Mouse (Mus musculus) thymus, postnatal 10 days (tissue): Measurements from ENCODE around the gene Nox3.

ENCODE experiments used
- DNase-seq, 2 experiments: peaks; one replicate each; pipeline ENCODE4 v3.0.0; 2021; ENCODE audit warnings: low spot score in 2 of 2

Gene Nox3

DNA sequence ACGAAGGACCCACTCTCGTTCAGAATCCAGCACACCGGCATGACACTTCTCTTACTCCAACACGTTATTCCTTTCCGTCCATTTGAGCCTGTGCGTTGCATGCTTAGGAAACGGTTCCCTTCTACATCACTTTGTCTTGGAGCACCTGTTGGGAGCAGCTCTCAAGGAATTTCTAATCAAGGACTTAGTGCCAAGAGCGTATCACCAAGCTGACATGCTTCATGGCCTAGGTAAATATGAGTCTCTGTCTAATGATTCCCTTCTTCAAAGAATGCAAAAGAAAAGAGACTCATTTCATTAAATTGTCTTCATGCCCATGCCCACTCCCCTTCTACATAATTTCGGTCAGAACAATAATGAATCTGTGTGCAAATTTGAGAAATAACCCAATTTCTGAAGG is at the start of gene Nox3:
Gene Nox3, minus strand, starts transcription at position 101 of the 400 bp plus-strand sequence.
- no peak for DNase-seq

DNA sequence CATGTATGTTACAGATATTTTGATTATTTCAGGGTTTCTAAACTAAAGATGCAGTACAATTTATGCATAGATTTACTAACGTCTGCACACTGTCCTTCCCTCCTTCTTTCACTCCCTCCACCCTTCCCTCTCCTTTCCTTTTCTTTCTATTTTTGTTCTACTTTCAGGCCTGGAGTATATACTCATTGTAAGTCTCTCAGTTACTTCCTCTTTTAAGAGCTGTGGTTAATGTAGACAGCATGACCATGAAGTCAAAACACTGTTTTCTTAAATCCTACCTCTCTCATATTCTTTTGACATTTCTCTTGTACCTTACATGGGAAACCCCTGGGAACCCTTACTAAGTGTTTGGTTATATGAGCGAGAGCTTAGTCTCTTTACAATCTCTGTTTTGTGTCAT is 48.3 kb upstream of the Nox3 start:
- DNase-seq: no peak

DNA sequence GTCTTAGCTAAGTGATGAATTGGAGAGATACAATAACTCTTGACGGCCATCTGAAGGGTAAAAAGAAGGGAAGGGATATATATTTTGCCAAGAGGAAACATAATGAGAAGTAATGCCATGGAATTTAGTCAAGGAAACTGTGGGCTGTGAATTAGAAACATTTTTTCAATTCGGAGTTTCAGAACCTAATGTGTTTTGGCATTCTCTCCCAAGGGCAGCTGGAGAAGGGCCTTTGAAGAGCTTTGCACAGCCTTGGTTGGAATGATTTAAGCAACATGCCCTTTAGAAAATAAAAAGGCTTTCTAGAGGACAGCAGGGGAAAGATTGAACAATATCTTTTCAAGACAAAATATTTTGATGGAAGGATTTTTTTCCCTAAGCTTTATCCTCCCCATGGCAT is 40.9 kb upstream of the Nox3 start:
- no peak for DNase-seq

DNA sequence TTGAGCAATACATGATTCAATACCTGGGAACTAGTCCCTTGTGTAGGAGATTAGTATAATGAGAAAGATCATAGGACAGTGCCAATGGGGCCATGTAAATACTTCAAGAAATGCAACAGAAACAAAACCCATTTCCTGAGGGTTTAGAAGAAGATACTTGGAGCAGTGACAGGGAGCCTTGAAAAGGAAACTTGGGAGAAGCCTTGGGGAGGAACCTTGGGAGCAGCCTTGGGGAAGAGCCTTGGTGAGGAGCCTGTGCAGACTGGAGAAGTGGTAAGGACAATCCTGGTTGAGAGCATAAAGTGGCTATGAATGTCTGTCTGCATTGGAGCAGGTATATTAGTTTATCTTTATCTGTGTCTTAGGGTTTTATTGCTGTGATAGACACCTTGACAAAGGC is 38.2 kb upstream of the Nox3 start:
- DNase-seq: no peak

DNA sequence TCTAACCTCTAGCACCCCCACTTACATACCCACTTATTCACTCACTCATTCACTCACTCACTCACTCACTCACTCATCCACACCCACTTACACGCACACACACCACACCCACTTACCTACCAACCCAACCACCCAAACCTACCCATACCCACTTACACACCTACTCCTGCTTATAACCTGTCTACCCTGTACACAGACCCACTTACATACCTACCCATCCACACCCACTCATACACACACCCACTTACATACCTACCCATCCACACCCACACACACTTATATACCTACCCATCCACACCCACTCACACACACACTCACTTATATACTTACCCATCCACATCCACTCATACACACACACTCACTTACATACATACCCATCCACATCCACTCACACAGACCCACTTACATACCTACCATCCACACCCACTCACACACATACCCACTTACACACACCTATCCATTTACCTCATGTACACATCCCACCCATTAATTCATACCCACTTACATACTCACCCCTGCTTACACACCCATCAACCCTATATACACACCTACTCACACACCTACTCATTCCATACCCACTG is 9.4 kb upstream of the Nox3 start:
- DNase-seq: no peak

DNA sequence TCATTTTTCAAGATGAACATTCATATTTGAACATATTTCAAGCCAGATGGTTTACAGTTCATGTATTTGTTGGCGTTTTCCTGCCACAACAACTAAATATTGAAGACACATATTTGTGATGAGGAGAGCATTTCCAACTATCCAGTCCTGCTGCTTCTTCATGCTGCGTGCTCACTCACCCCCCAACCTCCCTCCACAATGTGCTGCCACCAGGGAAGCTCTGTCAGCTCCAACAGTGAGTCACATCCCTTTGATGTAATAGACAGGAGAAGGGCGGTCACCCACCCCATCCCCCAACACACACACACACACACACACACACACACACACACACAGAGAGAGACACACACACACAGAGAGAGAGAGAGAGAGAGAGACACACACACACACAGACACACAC is 6.3 kb upstream of the Nox3 start:
- DNase-seq: no peak

DNA sequence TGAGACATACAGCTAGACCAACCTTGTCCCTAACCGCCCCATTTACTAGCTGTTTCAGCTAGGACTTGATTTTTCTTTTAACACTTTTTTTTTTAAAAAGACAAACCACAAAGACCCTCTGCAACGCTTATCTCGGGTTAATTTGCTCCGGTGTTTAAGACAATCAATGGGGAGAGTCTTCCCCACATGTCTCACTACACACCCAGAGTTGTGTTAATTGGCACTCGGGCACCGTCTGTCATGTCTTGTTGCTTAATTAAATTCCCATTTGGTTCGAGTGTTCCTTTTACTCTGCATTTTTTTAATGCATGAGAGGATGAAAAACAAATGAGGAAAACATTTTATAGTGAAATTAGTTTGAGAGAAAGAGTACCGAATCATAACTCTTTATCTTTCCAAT is 3.2 kb downstream of the Nox3 start:
- no peak for DNase-seq

DNA sequence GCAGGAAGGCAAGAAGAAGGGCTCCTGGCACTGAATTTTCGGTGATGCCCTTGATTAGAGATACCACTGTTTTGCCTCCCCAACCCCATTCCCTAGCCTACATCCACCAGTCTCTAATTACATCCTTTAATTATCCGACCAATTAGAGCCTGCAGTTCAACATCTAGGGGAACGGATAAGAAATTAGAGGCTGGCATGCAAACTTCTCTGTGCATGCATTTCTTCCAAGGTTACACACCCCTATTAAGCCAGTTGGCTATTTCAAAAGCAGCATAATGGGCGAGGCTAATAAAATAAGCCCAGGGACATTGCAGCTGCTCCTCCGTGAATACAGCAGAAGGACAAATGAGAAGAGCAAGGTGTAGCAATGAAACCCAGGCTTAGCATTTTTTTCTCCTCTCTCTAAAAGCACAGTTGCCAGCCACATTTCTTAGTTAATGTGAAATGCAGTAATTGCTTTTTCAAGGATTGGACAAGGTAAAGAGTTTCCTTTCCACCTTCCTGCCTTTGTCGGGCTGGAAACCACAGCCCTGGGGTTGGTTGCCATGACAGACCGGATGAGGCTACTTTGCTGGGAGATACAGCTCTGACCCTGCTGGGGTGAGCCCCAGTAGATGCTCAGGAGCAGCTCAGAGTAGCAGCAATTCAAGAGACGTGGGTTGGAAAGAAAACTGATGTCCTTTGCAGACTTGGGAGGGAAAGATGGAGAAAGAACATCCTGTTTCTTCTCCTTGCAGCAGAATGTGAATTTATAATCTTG is 5.4 kb downstream of the Nox3 start:
- no peak for DNase-seq

DNA sequence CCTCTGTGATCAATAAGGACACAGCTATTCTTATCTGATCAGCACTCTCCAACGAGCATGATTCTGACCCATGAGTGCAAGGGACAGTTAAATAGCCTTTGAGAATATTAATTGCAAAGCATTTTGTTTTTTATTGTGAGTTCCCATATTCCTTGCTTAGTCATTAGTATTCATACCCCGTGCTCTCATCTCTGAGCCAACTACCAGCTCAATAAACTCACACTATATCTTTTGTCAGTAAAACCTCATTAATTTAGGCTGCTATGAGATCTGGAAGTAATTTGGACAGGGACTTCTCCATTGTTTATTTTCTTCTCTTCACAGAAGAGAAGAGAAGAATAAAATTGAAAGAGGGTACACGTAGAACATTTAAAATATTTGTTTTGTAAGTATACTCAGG is 12.4 kb downstream of the Nox3 start:
- DNase-seq: no peak

DNA sequence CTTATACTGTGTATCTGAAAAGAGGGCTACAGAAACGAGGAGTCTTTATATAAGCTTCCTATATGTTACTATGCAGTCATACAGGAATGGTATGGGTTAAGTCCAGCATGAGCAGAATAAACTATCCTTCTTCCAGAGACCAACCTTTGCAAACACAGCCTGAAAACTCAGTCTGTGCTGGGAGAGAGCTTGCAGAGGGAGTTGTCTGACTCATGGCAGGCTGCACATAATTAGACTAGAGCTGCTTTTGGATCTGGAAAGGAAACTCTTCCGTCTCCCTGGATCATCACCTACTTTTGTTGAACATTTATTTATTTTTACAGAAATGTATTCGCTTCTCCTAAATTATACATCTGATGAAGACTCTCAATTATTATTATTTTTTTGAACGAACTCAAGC is 26.8 kb downstream of the Nox3 start:
- no peak for DNase-seq

DNA sequence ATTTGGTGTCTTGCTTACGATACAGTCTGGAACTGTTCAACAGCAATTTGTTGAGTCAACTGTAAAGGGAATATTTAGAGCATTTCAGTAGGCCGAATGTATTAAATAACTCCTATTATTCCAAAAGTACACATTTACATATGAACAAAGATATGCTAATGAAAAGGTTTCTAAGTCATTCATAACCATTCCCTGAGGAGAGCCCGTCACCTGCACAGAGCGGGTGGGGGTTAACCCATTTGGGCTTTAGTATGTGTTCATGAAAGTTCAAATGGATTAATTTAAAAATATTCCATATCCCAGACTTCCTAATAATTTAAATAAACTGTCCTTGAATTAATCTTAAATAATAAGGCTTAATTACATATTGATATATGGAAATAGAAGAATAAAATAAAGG is 28.8 kb downstream of the Nox3 start:
- DNase-seq: no peak

DNA sequence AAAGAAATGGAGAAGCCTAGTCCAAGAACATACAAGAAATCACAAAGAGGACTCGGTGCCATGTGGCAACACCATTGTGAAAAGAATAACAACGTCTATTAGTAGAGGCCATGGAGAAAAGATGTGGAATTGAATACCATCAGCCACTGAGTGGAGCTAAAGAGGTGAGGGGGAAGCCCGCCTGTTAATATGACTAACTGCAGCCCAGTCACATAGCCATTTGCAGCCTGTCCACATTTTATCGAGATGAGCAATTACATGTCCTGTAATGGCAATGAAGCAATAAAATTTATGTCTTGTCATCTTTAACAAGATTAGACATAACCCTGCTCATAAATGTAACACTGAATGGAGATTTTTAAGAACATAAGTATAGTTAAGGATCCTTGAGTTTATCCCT is 30.7 kb downstream of the Nox3 start:
- no peak for DNase-seq

DNA sequence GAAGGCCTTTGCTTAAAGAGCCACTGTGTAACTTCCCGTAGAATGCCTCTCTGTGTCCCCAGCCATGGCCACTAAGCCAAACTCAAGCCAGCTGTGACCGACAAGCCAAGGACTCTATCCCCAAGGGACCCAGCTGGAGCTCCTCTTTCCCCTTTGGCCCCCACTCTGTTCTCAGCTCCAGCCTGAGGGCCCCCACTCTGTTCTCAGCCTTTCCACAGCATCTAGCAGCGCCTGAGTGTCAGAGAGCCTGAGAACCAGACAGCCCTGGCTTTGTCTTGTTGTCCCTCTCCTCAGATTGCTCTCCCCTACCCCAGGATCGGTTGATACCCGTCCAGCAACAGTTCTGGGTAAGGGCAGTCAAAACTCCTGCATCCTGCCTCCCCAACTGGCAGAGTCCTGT is 36.6 kb downstream of the Nox3 start:
- no peak for DNase-seq

DNA sequence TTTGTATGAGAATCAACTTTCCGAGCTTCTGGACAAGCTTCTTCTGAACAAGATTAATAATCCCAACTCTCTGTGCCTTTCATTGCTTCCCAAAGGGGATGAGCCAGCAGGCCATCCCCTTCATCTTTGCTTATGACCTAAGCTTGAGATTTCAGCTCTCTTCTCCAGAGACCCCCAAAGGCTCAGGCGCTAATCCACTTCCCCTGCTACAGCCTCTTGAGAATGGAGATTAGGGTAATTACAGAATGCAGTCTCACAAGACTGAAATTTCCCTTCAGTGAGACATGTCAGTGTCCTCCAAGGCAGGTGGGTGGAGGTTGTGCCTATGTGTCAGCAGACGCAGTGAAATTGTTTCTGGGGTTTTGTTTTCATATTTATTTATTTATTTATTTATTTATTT is 45.7 kb downstream of the Nox3 start:
- DNase-seq: no peak

DNA sequence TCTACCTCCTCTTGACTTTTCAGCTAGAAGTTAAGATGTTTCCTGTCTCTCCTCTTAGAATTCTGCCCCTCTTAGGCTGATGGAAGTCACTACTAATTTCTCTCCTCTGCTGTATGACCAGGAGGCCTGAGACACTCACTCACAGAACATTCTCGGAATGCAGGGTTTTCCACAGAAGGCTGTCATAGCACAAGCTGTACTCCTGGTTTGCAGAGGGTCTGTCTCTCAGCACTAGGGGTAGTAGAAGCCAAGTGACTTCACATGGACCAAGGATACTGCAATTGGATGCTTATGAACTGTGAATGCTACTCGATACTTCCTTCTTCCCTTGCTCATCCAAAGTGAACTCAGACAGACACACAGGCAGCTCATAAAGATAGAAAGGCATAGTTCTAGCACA is 52.5 kb downstream of the Nox3 start:
- DNase-seq: no peak

DNA sequence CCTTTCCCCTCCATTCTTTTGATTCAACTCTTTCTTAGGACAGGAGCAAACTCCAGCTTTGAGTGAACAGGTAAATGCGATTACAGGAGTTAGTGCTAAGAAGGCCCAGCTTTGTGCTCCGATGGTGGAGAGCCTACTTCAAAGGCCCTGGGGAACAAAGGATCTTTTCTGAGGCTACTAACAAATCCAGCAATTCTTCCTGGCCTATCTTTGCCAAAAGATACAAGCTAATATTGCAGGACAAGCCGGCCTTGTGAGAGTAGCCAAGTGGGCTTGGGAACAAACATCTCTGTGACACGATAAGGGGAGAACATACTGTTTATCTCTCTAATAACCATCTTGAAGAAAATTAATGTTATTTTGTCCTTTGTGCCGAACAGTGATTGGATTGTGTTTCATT is 54.6 kb downstream of the Nox3 start:
- DNase-seq: no peak

DNA sequence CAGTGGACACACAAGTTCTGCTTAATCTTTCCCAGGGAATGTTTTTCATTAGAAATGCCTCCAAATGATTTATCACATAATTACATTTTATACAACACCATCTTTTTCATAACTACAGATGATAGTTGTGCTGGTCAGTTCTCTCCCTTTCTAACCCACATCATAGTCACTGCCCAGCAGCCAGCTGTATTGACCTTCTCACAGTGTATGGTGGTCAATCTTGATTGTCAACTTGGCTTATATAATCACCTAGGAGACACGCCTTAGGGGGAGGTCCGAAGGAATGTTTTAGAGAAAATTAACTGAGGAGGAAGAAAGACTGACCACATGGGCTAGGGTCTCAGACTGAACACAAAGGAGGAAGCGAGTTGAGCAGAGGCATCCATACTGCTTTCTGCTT is 57.3 kb downstream of the Nox3 start:
- no peak for DNase-seq

DNA sequence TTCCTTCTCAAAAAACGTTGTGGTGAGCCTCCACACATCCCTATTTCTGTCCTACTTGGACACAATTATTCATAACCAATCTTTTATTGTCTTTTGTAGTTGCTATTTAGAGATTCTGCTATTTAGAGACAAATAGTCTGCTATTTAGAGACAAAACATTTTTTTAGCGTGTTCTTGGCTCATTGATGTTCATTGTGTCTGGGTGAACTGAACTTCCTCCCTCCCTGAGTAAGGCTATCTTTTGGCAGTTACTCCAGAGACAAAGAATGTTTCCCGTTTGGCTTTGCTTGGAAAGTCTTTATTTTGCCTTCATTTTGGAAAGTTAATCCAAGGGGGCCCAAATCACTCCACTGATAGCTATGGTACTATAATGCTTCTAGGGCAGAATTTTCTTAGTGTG is 63.6 kb downstream of the Nox3 start:
- DNase-seq: no peak

DNA sequence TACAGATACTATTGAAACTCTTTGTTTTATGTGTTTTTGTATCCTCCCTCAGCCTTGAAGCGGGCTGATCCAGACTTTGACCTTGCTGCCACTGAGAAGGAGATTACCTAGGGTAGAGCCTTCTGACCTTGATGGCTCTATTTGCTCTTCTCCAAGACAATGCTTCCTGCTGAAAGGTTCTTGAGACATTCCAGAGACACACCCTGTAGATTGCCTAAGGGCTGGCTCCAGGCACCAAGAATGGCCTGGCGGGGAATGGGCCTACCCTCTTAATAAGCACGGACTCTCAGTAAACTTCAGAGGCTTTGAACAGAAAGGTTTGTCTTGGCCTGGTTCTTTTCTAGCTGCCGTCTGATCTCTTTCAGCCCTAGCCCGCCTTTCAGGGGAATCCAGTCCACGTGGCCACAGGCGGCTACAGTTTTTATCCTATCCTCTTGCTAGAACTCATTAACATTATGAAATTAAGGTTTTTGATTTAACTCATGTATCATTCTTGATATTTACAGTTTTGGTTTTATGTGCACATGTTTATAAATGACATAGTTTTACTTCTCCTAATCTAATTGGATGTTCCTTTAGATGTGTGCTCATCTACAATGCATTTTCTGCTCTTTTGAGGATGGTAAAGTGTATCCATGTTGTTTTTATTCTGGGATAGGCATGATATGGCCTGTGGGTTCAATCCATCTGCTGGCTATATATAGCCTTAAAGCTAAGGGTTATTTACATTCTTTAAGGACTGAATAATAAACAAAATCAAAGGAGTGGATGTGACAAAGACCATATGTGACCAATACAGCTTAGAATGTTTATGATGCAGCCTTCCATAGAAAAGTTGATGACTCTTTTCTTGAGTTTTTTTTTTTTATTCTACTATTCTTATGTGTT is 79.5 kb downstream of the Nox3 start:
- no peak for DNase-seq

DNA sequence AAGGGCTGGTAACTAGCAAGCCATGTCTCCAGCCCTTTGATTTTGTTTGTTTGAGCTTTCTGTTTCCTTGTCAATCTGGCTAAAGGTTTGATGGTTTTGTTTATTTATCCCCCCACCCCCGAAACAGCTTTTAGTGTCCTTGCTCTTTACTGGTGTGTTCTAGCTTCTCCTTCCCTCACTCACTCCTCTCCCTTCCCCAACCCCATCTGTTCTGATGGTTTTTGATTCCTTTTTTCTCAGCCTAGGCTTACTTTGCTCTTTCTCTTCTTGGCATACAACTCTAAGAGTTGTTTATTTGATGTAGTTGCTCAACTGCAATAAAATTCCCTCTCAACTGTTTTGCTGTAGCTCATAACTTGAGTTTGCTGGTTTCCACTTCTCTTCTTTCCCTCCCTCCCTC is 80.5 kb downstream of the Nox3 start:
- no peak for DNase-seq

DNA sequence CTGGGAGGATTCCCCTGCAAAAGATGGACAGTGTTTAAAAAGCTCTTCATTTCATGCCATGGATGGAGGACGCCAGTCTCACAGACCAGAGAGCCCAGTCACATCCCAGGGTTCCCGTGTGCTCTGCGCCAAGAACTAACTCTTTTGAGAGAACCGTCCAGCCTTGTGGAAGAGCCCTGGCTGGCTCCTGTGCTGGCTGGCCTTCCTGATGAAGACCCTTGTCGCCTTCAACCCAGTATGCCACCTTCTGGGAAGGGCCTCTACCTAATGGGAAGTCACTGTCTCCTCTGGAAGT is 84.3 kb downstream of the Nox3 start:
- DNase-seq: no peak

DNA sequence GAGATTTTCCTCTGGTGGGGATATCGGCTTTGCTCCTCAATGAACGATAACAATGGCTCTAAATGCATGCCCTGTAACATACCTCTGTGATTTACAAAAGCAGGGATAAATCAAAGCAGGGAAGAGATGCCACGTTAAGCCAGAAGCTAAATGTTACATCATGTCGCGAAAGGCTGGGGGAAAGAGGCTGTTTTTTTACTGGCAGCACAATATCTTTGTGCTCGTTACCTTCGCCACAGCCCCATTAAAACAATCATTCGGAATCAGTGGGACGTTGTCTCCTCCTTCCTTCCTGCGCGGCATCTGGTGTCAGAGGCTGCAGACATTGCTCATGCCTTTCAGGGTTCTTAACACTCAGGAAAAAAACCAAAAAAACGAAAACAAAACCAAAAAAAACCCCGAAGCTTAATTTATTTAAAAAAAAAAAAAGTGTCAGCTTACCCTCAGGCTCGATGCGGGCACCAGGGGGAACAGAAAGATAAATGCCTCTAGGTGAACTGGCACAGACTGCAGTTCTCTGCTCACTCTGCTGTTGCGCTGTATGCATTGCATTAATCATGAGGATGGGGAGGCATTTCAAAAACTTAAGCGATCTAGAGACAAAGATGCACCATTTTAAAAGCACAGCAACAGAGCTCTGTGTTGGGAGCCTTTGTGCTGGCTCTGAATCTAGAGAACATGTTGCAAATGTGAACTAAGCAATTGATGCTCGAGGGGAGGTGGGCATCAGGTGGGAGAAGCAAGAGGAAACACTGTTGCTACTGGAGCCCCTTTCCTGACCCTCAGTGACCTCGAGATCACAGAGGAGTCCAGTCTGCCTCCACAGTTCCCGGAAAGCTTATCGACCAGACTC is 84.9 kb downstream of the Nox3 start:
- no peak for DNase-seq
